7 mouse cellular contexts compared by ENCODE assay signal in genomic region chr12:98850767-98851166, GRCm38 (mm10). TPM values are rescaled to one million over a fixed set of nuclear protein-coding genes. Genes with fewer than 3 reads are reported as not detected.
A peak's percentile ranks its signal among the peaks of the same experiment; 100 is the strongest.
DNase-seq lines count a peak whose midpoint lies in the region; ATAC-seq and TF ChIP-seq lines count a peak whose summit lies in the region.

No protein-coding gene starts in this region.

- TF ChIP-seq CTCF in hindbrain, postnatal 0 days (IDR thresholded peaks at IDR 0.05; ENCODE audit: low read depth): peak; percentile 80
- peak; percentile 69 for TF ChIP-seq CTCF in lung, adult 2 months (IDR thresholded peaks at IDR 0.05; ENCODE audit: insufficient read depth, low read length)
- TF ChIP-seq CTCF in spleen, adult 2 months (IDR thresholded peaks at IDR 0.05; ENCODE audit: extremely low read depth, insufficient read depth, insufficient read length, insufficient replicate concordance): peak; percentile 48; the same call in 1 of the 2 replicates

- H3K9ac ChIP-seq in midbrain, embryonic 14.5 days (replicated peaks; ENCODE audit: low read length): no peak overlapping the region
- H3K9ac ChIP-seq in midbrain, embryonic 16.5 days (ENCODE audit: low read depth, low read length): no peak overlapping the region
- H3K9ac ChIP-seq in hindbrain, postnatal 0 days (replicated peaks; ENCODE audit: low read length): no peak overlapping the region

- H3K27me3 ChIP-seq in midbrain, embryonic 14.5 days (ENCODE audit: control insufficient read depth, insufficient read depth, low read length): no peaks in the 10 kb centered on the region
- no peaks in the 10 kb centered on the region for H3K27me3 ChIP-seq in midbrain, embryonic 16.5 days (ENCODE audit: control insufficient read depth, insufficient read depth, low read depth, low read length)
- H3K27me3 ChIP-seq in hindbrain, postnatal 0 days (ENCODE audit: insufficient read depth, low read length): no peaks in the 10 kb centered on the region
- no peaks in the 10 kb centered on the region for H3K27me3 ChIP-seq in spleen, adult 2 months (ENCODE audit: control insufficient read depth, insufficient read depth, low read length)

- H3K36me3 ChIP-seq in midbrain, embryonic 14.5 days (ENCODE audit: control insufficient read depth, insufficient read depth, low read length): peaks cover 3% of the 10 kb centered on the region; the same call in 1 of the 2 replicates
- H3K36me3 ChIP-seq in midbrain, embryonic 16.5 days (ENCODE audit: control insufficient read depth, insufficient read depth, low read length): no peaks in the 10 kb centered on the region
- 0 out of 2 replicates have a peak, but pooled peaks cover 5% of the 10 kb centered on the region for H3K36me3 ChIP-seq in hindbrain, postnatal 0 days (ENCODE audit: insufficient read depth, low read length)
- H3K36me3 ChIP-seq in spleen, adult 2 months (ENCODE audit: control insufficient read depth, insufficient read depth, low read length): no peaks in the 10 kb centered on the region

- no peaks in the 10 kb centered on the region for H3K4me1 ChIP-seq in midbrain, embryonic 14.5 days (ENCODE audit: control insufficient read depth, insufficient read depth, low read length)
- H3K4me1 ChIP-seq in midbrain, embryonic 16.5 days (ENCODE audit: control insufficient read depth, insufficient read depth, low read length): no peaks in the 10 kb centered on the region
- H3K4me1 ChIP-seq in hindbrain, postnatal 0 days (ENCODE audit: insufficient read depth, low read length): no peaks in the 10 kb centered on the region
- H3K4me1 ChIP-seq in lung, adult 2 months (ENCODE audit: control insufficient read depth, insufficient read depth, low read length): no peaks in the 10 kb centered on the region
- no peaks in the 10 kb centered on the region for H3K4me1 ChIP-seq in spleen, adult 2 months (ENCODE audit: control insufficient read depth, insufficient read depth, insufficient read length)

- no peak overlapping the region for H3K27ac ChIP-seq in midbrain, embryonic 14.5 days (replicated peaks; ENCODE audit: low read depth, low read length)
- H3K27ac ChIP-seq in midbrain, embryonic 16.5 days (ENCODE audit: low read length): no peak overlapping the region
- no peak overlapping the region for H3K27ac ChIP-seq in hindbrain, postnatal 0 days
- no peak overlapping the region for H3K27ac ChIP-seq in spleen, adult 2 months (ENCODE audit: insufficient read depth, low read length)

- DNase-seq in midbrain, embryonic 14.5 days: peak; percentile 83
- peak; percentile 54 for DNase-seq in NIH3T3 (ENCODE audit: low read depth)
- DNase-seq in hindbrain, postnatal 0 days (ENCODE audit: low spot score): peak; percentile 77
- peak; percentile 48 for DNase-seq in lung, adult 2 months
- peak; percentile 4 to 52 for DNase-seq in spleen, adult 2 months (ENCODE audit: low read depth in 1 of 2, low spot score in 2 of 2)

- no peak for ATAC-seq in midbrain, embryonic 14.5 days (ENCODE audit: low FRiP score, low TSS enrichment)
- no peak for ATAC-seq in midbrain, embryonic 16.5 days
- ATAC-seq in cerebellum, adult (ENCODE audit: insufficient number of reproducible peaks, low FRiP score, low TSS enrichment): peak; percentile 68; the same call in 1 of the 2 replicates
- ATAC-seq in hindbrain, postnatal 0 days: no peak

- H3K4me3 ChIP-seq in midbrain, embryonic 14.5 days (replicated peaks; ENCODE audit: low read depth, low read length): no peak overlapping the region
- no peak overlapping the region for H3K4me3 ChIP-seq in midbrain, embryonic 16.5 days (ENCODE audit: low read depth, low read length)
- H3K4me3 ChIP-seq in hindbrain, postnatal 0 days (ENCODE audit: low read length): no peak overlapping the region
- H3K4me3 ChIP-seq in lung, adult 2 months (replicated peaks; ENCODE audit: extremely low read depth, low read depth, low read length): no peak overlapping the region
- no peak overlapping the region for H3K4me3 ChIP-seq in spleen, adult 2 months (ENCODE audit: extremely low read depth, insufficient read depth, insufficient read length)

- no peak for TF ChIP-seq POLR2A in lung, adult 2 months (IDR thresholded peaks at IDR 0.05; ENCODE audit: borderline replicate concordance, extremely low read depth, low read depth, low read length)
- TF ChIP-seq POLR2A in spleen, adult 2 months (IDR thresholded peaks at IDR 0.05; ENCODE audit: low read depth, low read length): no peak

- WGBS in midbrain, embryonic 14.5 days: 36% methylated on average over 3 of the region's 3 CpGs
- 26% methylated on average over 3 of the region's 3 CpGs for WGBS in midbrain, embryonic 16.5 days
- WGBS in hindbrain, postnatal 0 days: 33% methylated on average over 3 of the region's 3 CpGs
- 16% methylated on average over 3 of the region's 3 CpGs for WGBS in lung, adult 2 months
- 15% methylated on average over 3 of the region's 3 CpGs for WGBS in spleen, adult 2 months

- no peaks in the 10 kb centered on the region for H3K9me3 ChIP-seq in midbrain, embryonic 14.5 days (ENCODE audit: control insufficient read depth, low read length)
- H3K9me3 ChIP-seq in midbrain, embryonic 16.5 days (replicated peaks; ENCODE audit: control insufficient read depth, low read length, poor library complexity, severe bottlenecking): no peaks in the 10 kb centered on the region
- no peaks in the 10 kb centered on the region for H3K9me3 ChIP-seq in hindbrain, postnatal 0 days (ENCODE audit: low read length)

- no peak overlapping the region for H3K4me2 ChIP-seq in midbrain, embryonic 14.5 days (ENCODE audit: low read length)
- no peak overlapping the region for H3K4me2 ChIP-seq in midbrain, embryonic 16.5 days (ENCODE audit: low read length)
- no peak overlapping the region for H3K4me2 ChIP-seq in hindbrain, postnatal 0 days (ENCODE audit: low read depth, low read length)

RNA-seq across cellular contexts. Expression of gene Eml5, which starts 50.5 kb away (rescaled TPM):
- polyA plus RNA-seq in midbrain, embryonic 14.5 days (2014; fragmentation: Nextera tagmentation; extraction: Ambion mirVana): 20.7 and 22.9 TPM in 2 replicates
- 26.2 and 26.8 TPM in 2 replicates for polyA plus RNA-seq in midbrain, embryonic 16.5 days (2015; fragmentation: Nextera tagmentation; extraction: Ambion mirVana)
- 18.7 and 23.4 TPM in 2 replicates for total RNA-seq in hindbrain, postnatal 0 days (2014; rRNA removed)
- 12.4 and 13.2 TPM in 2 replicates for polyA plus RNA-seq in hindbrain, postnatal 0 days (2015; fragmentation: Nextera tagmentation; extraction: Ambion mirVana)
- polyA plus RNA-seq in lung, adult 2 months (2012; rRNA removed): 1.1 and 3.9 TPM in 2 replicates
- 3.1 and 3.6 TPM in 2 replicates for polyA plus RNA-seq in spleen, adult 2 months (2012; rRNA removed)

Comparison
In these comparisons a context has a peak if more than half of its experiments do, and no peak if none do; other contexts are left out.
1. DNase-seq: peak in every context shown above with its lines; median percentile 83 in midbrain, embryonic 14.5 days; 77 in hindbrain, postnatal 0 days; 54 in NIH3T3; 48 in lung, adult 2 months; 28 in spleen, adult 2 months.